Mouse (Mus musculus) cortical plate, adult 2 months (tissue): ENCODE results near the gene Sarm1.

Source experiments
- CTCF ChIP-seq: fragments of 200-500 bp; IDR thresholded peaks from 2 replicates; pipeline ENCODE4 v1.5.1; 2011; ENCODE audit warnings: mild to moderate bottlenecking, control low read depth, low read length; ENCODE audit not compliant: insufficient read depth; ENCODE audit errors: extremely low read depth
- POLR2A ChIP-seq: fragments of 200-500 bp; IDR thresholded peaks from 2 replicates; pipeline ENCODE4 v1.6.1; 2011; ENCODE audit warnings: mild to moderate bottlenecking, low read length, control low read depth; ENCODE audit not compliant: insufficient read depth; ENCODE audit errors: extremely low read depth

GRCm38 (mm10) chr11:78501529-78501928 is 4.0 kb upstream of the Sarm1 start:
- TF ChIP-seq POLR2A (no peak), CTCF (no peak)
